Mouse (Mus musculus) heart, postnatal 0 days (tissue): Measurements from ENCODE around the gene Gm20422. TPM values are rescaled to one million over a fixed set of nuclear protein-coding genes. Genes with fewer than 3 reads are reported as not detected.

Source experiments
- ATAC-seq: fragments of 200-750 bp; cut with Nextera tagmentation; 2 replicates; pipeline ENCODE4 v1.8.0; 2017; ENCODE audit warnings: low read depth, moderate number of reproducible peaks, moderate library complexity; ENCODE audit not compliant: insufficient read depth
- DNase-seq: peaks from one replicate; pipeline ENCODE4 v3.0.0-alpha.2; 2016; ENCODE audit warnings: low spot score
- H3K27ac ChIP-seq: fragments of 300-500 bp; sonication (generic); 2 replicates; pipeline ENCODE4 v1.5.1; 2014; ENCODE audit warnings: low read depth, mild to moderate bottlenecking
- H3K27me3 ChIP-seq: fragments of 300-500 bp; sonication (generic); 2 replicates; pipeline ENCODE4 v1.6.1; 2014; ENCODE audit warnings: low read length, mixed read lengths; ENCODE audit not compliant: control insufficient read depth, insufficient read depth
- H3K36me3 ChIP-seq: fragments of 300-500 bp; sonication (generic); replicated peaks from 2 replicates; pipeline ENCODE4 v1.6.1; 2014; ENCODE audit warnings: low read length, mixed read lengths; ENCODE audit not compliant: control insufficient read depth, insufficient read depth
- H3K4me1 ChIP-seq: fragments of 300-500 bp; sonication (generic); 2 replicates; pipeline ENCODE4 v1.6.1; 2014; ENCODE audit warnings: antibody characterized with exemption; ENCODE audit not compliant: control insufficient read depth, insufficient read depth
- H3K4me2 ChIP-seq: fragments of 300-500 bp; sonication (generic); 2 replicates; pipeline ENCODE4 v1.6.1; 2014; ENCODE audit warnings: low read depth, mild to moderate bottlenecking, low read length, moderate library complexity
- H3K4me3 ChIP-seq: fragments of 300-500 bp; sonication (generic); 2 replicates; pipeline ENCODE4 v1.5.1; 2014; ENCODE audit warnings: low read depth, low read length
- H3K9ac ChIP-seq: fragments of 300-500 bp; sonication (generic); replicated peaks from 2 replicates; pipeline ENCODE4 v1.6.1; 2014; ENCODE audit warnings: low read depth, low read length, mixed read lengths
- H3K9me3 ChIP-seq: fragments of 300-500 bp; sonication (generic); replicated peaks from 2 replicates; pipeline ENCODE4 v1.6.1; 2016; ENCODE audit warnings: low read length; ENCODE audit not compliant: control insufficient read depth
- CTCF ChIP-seq: IDR thresholded peaks from 2 replicates; pipeline ENCODE4 v1.5.1; 2016; ENCODE audit warnings: antibody characterized with exemption, control low read depth, low read depth
- EP300 ChIP-seq: IDR thresholded peaks from 2 replicates; pipeline ENCODE4 v1.6.1; 2016; ENCODE audit warnings: antibody characterized with exemption, low read depth
- WGBS: fragments of 180-500 bp; shearing (Covaris S2); extraction: QIAGEN DNeasy Blood & Tissue Kit; methylation state at CpG from one replicate; pipeline ENCODE4 v1.1.7; 2014; 5-methylcytosine and 5-hydroxymethylcytosine counted together
- polyA plus RNA-seq: library from polyadenylated mRNA; unstranded; fragments of >200 nt; fragmentation: Nextera tagmentation; extraction: Ambion mirVana; gene quantifications from 2 replicates; pipeline ENCODE4 v1.2.1, GENCODE M21; 2015
- total RNA-seq: library from RNA; depleted of rRNA; stranded (reverse); fragments of >200 nt; gene quantifications from 2 replicates; pipeline ENCODE4 v1.2.3, GENCODE M21; 2014; ENCODE audit warnings: low replicate concordance

The Gm20422 gene
- total and polyA plus RNA-seq, 2 experiments from 2014 or later, result 2.5 TPM; not detected in 1

DNA sequence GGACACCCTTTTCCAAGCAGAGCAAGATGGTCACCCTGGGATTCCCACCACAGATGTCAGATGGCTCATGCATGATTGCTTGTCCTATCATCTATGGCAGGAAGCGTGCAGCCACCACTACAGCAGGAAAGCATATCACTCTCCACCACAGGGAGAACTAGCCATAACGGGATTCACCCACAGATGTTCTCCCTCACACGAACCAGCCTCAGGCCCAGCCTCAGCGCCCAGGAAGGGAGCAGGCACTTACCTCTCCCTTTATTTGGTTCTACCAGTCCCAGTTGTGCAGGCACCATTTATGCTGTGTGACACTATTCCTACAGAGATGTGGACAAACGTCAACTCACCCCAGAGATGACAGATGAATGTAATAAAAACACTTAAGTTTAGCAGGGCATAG is 14.4 kb upstream of the Gm20422 start:
- Histone ChIP-seq H3K4me1 (peaks cover 18% of the 10 kb centered on the region), H3K9me3 (no peaks in the 10 kb centered on the region), H3K4me2 (no peak overlapping the region), H3K4me3 (no peak overlapping the region), H3K27ac (no peak overlapping the region), H3K9ac (no peak overlapping the region), H3K36me3 (peaks cover 7% of the 10 kb centered on the region; the same call in 1 of the 2 replicates), H3K27me3 (no peaks in the 10 kb centered on the region)
- 83% methylated on average over 5 of the region's 5 CpGs for WGBS
- no peak for ATAC-seq
- TF ChIP-seq CTCF (no peak), EP300 (no peak)
- no peak for DNase-seq

DNA sequence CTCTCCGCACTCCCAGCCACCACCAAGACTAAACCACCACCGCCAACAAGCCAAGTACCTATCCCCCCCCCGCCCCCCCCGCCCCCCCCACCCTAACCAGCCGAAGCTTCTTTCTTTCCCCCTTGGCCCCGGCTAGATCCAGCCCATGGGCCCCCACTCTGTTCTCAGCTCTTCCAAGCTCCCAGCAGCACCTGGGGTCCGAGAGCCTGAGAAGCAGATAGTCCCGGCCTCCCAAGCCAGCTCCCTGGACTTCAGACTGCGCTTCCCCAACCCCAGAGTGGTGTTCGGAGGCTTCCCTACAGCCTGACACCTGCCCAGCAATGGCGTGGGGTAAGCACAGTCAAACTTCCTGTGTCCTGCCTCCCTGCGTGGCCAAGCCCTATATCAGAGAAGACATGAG is 2.4 kb upstream of the Gm20422 start:
- Histone ChIP-seq H3K27ac (no peak overlapping the region), H3K4me1 (peaks cover 19% of the 10 kb centered on the region; the same call in 1 of the 2 replicates), H3K27me3 (no peaks in the 10 kb centered on the region), H3K4me2 (no peak overlapping the region), H3K9me3 (no peaks in the 10 kb centered on the region), H3K36me3 (0 out of 2 replicates have a peak, but pooled peaks cover 3% of the 10 kb centered on the region), H3K4me3 (no peak overlapping the region), H3K9ac (no peak overlapping the region)
- no peak for TF ChIP-seq EP300
- TF ChIP-seq CTCF, result no peak
- DNase-seq, result no peak
- 62% methylated on average over 7 of the region's 12 CpGs for WGBS
- ATAC-seq, result no peak

DNA sequence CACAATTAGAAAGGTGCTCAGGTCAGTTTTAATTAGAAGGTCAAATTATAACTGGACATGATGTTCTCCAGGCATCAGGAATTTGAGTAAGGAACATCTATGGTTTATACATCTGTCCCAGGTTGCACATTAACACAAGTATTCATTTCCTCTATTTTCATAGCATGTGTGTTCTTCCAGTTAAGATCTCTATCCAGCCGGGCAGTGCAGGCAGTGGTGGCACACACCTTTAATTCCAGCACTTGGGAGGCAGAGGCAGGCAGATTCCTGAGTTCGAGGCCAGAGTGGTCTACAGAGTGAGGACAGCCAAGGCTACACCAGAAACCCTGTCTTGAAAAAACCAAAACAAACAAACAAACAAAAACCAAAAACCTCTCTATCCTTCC is 456 bp upstream of the Gm20422 start:
- H3K9me3 ChIP-seq, result no peaks in the 10 kb centered on the region
- H3K27ac ChIP-seq, result no peak overlapping the region
- DNase-seq (no peak), ATAC-seq (no peak)
- no peaks in the 10 kb centered on the region for H3K27me3 ChIP-seq
- 45% methylated on average over 2 of the region's 2 CpGs for WGBS
- peak overlapping the region; percentile 34; the same call in 1 of the 2 replicates for H3K4me2 ChIP-seq
- H3K4me3 ChIP-seq, result peak overlapping the region; percentile 68; the same call in 1 of the 2 replicates
- 0 out of 2 replicates have a peak, but pooled peaks cover 5% of the 10 kb centered on the region for H3K36me3 ChIP-seq
- peaks cover 22% of the 10 kb centered on the region; the same call in 1 of the 2 replicates for H3K4me1 ChIP-seq
- no peak overlapping the region for H3K9ac ChIP-seq
- TF ChIP-seq CTCF, result no peak
- TF ChIP-seq EP300, result no peak

DNA sequence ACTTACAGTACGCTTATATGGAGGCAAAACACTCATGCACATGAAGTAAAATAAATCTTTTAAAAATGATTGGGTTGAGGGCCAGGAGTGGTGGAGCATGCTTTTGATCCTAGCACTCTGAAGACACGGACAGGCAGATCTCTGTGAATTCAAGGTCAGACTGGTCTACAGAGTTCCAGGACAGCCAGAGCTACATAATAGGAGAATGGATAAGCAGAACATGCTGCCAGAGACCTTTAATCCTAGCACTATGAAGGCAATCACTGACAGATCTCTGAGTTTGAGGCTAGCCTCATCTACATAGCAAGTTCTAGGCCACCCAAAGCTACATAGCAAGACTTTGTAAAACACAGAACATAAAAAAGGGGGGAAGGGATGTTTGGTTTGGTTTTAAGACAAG is 2.6 kb downstream of the Gm20422 start:
- Histone ChIP-seq H3K9me3 (peaks cover 5% of the 10 kb centered on the region; the same call in 1 of the 2 replicates), H3K27me3 (no peaks in the 10 kb centered on the region), H3K36me3 (peaks cover 34% of the 10 kb centered on the region), H3K27ac (no peak overlapping the region), H3K4me2 (no peak overlapping the region), H3K9ac (no peak overlapping the region), H3K4me3 (no peak overlapping the region), H3K4me1 (peaks cover 22% of the 10 kb centered on the region; the same call in 1 of the 2 replicates)
- WGBS, result 52% methylated on average over 2 of the region's 2 CpGs
- DNase-seq, result no peak
- ATAC-seq, result no peak
- TF ChIP-seq CTCF (no peak), EP300 (no peak)

DNA sequence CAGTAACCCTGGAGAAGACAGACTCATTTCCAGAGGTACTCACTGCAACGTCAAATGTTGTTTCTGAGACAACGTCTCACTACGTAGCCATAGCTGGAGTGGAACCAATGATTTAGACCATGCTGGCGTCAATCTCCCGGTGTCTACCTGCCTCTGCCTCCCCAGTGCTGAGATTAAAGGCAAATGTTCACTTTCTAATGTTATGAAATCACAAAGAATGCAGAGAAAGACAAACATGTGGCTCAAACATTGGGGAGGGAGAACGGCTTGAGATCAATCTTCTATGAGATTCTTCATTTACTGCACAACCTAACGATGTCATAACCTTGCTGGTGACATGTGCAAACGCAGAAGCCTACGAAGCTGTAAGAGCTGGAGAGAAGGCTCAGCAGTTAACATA is 3.5 kb downstream of the Gm20422 start:
- H3K4me3 ChIP-seq, result no peak overlapping the region
- no peak overlapping the region for H3K9ac ChIP-seq
- DNase-seq (no peak), ATAC-seq (no peak)
- H3K4me1 ChIP-seq, result peaks cover 22% of the 10 kb centered on the region; the same call in 1 of the 2 replicates
- TF ChIP-seq EP300 (no peak), CTCF (no peak)
- H3K27me3 ChIP-seq, result no peaks in the 10 kb centered on the region
- H3K27ac ChIP-seq, result no peak overlapping the region
- H3K4me2 ChIP-seq, result no peak overlapping the region
- peaks cover 43% of the 10 kb centered on the region for H3K36me3 ChIP-seq
- WGBS, result 86% methylated on average over 9 of the region's 9 CpGs
- H3K9me3 ChIP-seq, result peaks cover 12% of the 10 kb centered on the region

DNA sequence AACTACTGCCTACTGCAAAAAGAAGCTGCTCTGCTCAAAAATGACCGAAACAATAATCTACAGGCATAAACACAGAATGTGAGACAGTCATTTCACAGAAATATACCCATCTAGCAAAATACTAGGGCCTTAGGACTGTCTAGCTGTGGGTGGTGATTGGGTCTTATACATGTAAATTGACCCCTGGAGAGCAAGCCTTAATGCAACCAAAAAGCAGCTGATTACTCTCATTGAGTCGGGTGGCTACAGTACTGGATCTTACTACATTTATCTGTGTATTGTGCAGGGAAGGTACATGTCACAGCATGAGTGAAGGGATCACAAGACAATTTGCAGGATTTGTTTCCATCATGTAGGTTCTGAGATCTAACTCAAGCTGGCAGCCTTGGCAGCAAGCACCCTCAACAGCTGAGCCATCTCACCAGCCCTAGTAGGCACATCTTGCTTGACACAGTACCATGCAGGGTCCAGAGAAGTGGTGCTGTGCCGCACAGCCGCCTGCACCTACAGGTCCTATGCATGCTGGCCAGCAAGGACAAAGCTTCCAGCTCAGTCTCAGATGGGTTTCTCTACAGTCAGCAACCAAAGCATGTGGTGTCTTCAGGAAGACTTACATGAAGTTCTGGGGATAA is 12.8 kb downstream of the Gm20422 start:
- peaks cover 59% of the 10 kb centered on the region for H3K36me3 ChIP-seq
- no peak for TF ChIP-seq CTCF
- TF ChIP-seq EP300, result no peak
- H3K4me1 ChIP-seq, result no peaks in the 10 kb centered on the region

More for the DNA sequence above, 12.8 kb downstream of the Gm20422 start:
- Histone ChIP-seq H3K27ac (no peak overlapping the region), H3K9ac (no peak overlapping the region), H3K27me3 (no peaks in the 10 kb centered on the region), H3K9me3 (peaks cover 16% of the 10 kb centered on the region; the same call in 1 of the 2 replicates), H3K4me2 (no peak overlapping the region), H3K4me3 (no peak overlapping the region)
- WGBS, result 86% methylated on average over 4 of the region's 4 CpGs
- no peak for ATAC-seq
- DNase-seq, result no peak
